Comparison of ENCODE assay signal across 15 mouse cellular contexts in genomic region chr5:112693286-112693849, GRCm38 (mm10).
DNase-seq lines count a peak whose midpoint lies in the region; ATAC-seq and TF ChIP-seq lines count a peak whose summit lies in the region.
"Had no signal": no experiment of that assay in that cellular context is flagged by ENCODE, and none has a peak within 500 bp of the region (broad histone marks: within the 10 kb centered on the region; RNA-seq: fewer than 3 reads in every experiment).

No protein-coding gene starts in this region.

- TF ChIP-seq CTCF in brain, embryonic 14.5 days (IDR thresholded peaks at IDR 0.05; ENCODE audit: borderline replicate concordance, extremely low read depth, insufficient read depth, insufficient read length): no peak
- TF ChIP-seq CTCF in midbrain, postnatal 0 days (IDR thresholded peaks at IDR 0.05): no peak

- DNase-seq in hindbrain, embryonic 14.5 days (ENCODE audit: low spot score): no peak
- no peak for DNase-seq in hindbrain, embryonic 10.5 days (ENCODE audit: low spot score)
- DNase-seq in brain, embryonic 14.5 days (ENCODE audit: low read depth): peak; percentile 73
- DNase-seq in midbrain, postnatal 0 days (ENCODE audit: low spot score): peak; percentile 67
- DNase-seq in urinary bladder, postnatal 36 days (ENCODE audit: low spot score in 2 of 2): no peak
- DNase-seq in urinary bladder, postnatal 4 days (ENCODE audit: low spot score in 2 of 2): no peak
- no peak for DNase-seq in heart, adult 18-20 months
- DNase-seq: cerebellum, adult 18-20 months; heart, postnatal 36 days; kidney, adult 9 months; lung, postnatal 36 days had no signal

- TF ChIP-seq POLR2A in brain, embryonic 14.5 days (IDR thresholded peaks at IDR 0.05; ENCODE audit: borderline replicate concordance, extremely low read depth, insufficient read depth, insufficient read length, poor library complexity, severe bottlenecking): no peak

- WGBS in hindbrain, embryonic 14.5 days: 74% methylated on average over 18 of the region's 18 CpGs
- 86% methylated on average over 18 of the region's 18 CpGs for WGBS in hindbrain, embryonic 10.5 days
- 71% methylated on average over 18 of the region's 18 CpGs for WGBS in hindbrain, embryonic 16.5 days
- 61% methylated on average over 18 of the region's 18 CpGs for whole genome bisulfite sequencing in midbrain, postnatal 0 days

- H3K4me2 ChIP-seq in hindbrain, embryonic 14.5 days (replicated peaks): no peak overlapping the region
- no peak overlapping the region for H3K4me2 ChIP-seq in hindbrain, embryonic 16.5 days (ENCODE audit: low read length)
- H3K4me2 ChIP-seq in midbrain, postnatal 0 days (ENCODE audit: low read depth, low read length, poor library complexity, severe bottlenecking): no peak overlapping the region
- H3K4me2 ChIP-seq: liver, embryonic 12.5 days had no signal

- H3K4me3 ChIP-seq in hindbrain, embryonic 14.5 days (replicated peaks; ENCODE audit: low read length): no peak overlapping the region
- no peak overlapping the region for H3K4me3 ChIP-seq in hindbrain, embryonic 10.5 days
- no peak overlapping the region for H3K4me3 ChIP-seq in hindbrain, embryonic 16.5 days (ENCODE audit: low read length)
- no peak overlapping the region for H3K4me3 ChIP-seq in midbrain, postnatal 0 days (ENCODE audit: low read depth, low read length)
- H3K4me3 ChIP-seq: embryonic facial prominence, embryonic 10.5 days; liver, embryonic 12.5 days; myocyte had no signal

- H3K4me1 ChIP-seq in hindbrain, embryonic 14.5 days (replicated peaks; ENCODE audit: control insufficient read depth, insufficient read depth, low read length): no peaks in the 10 kb centered on the region
- H3K4me1 ChIP-seq in hindbrain, embryonic 10.5 days (replicated peaks): peaks cover 4% of the 10 kb centered on the region
- peaks cover 3% of the 10 kb centered on the region; the same call in 1 of the 2 replicates for H3K4me1 ChIP-seq in hindbrain, embryonic 16.5 days (ENCODE audit: control insufficient read depth, insufficient read depth, low read depth, low read length)
- H3K4me1 ChIP-seq in midbrain, postnatal 0 days (ENCODE audit: insufficient read depth, low read length): no peaks in the 10 kb centered on the region
- H3K4me1 ChIP-seq: liver, embryonic 12.5 days had no signal

- no peaks in the 10 kb centered on the region for H3K36me3 ChIP-seq in hindbrain, embryonic 14.5 days (replicated peaks; ENCODE audit: control insufficient read depth, insufficient read depth)
- H3K36me3 ChIP-seq in hindbrain, embryonic 10.5 days: no peaks in the 10 kb centered on the region
- no peaks in the 10 kb centered on the region for H3K36me3 ChIP-seq in hindbrain, embryonic 16.5 days (ENCODE audit: control insufficient read depth, insufficient read depth, low read length)
- no peaks in the 10 kb centered on the region for H3K36me3 ChIP-seq in midbrain, postnatal 0 days (ENCODE audit: insufficient read depth, low read length)
- H3K36me3 ChIP-seq: embryonic facial prominence, embryonic 10.5 days; liver, embryonic 12.5 days had no signal

- ATAC-seq in hindbrain, embryonic 14.5 days (ENCODE audit: low FRiP score): peak; percentile 57; the same call in 1 of the 2 replicates
- peak; percentile 43; the same call in 1 of the 2 replicates for ATAC-seq in hindbrain, embryonic 16.5 days
- no peak for ATAC-seq in midbrain, postnatal 0 days (ENCODE audit: low FRiP score)
- ATAC-seq: liver, embryonic 12.5 days had no signal

- no peaks in the 10 kb centered on the region for H3K27me3 ChIP-seq in hindbrain, embryonic 14.5 days (ENCODE audit: control insufficient read depth, insufficient read depth, low read length)
- no peaks in the 10 kb centered on the region for H3K27me3 ChIP-seq in hindbrain, embryonic 10.5 days (ENCODE audit: insufficient read depth, poor library complexity, severe bottlenecking)
- H3K27me3 ChIP-seq in hindbrain, embryonic 16.5 days (replicated peaks; ENCODE audit: control insufficient read depth, insufficient read depth, low read length): no peaks in the 10 kb centered on the region
- H3K27me3 ChIP-seq in midbrain, postnatal 0 days (ENCODE audit: insufficient read depth, low read length): no peaks in the 10 kb centered on the region
- H3K27me3 ChIP-seq: liver, embryonic 12.5 days had no signal

- H3K9ac ChIP-seq in hindbrain, embryonic 14.5 days: no peak overlapping the region
- no peak overlapping the region for H3K9ac ChIP-seq in hindbrain, embryonic 16.5 days (ENCODE audit: low read depth, low read length)
- no peak overlapping the region for H3K9ac ChIP-seq in midbrain, postnatal 0 days (replicated peaks; ENCODE audit: low read length, poor library complexity, severe bottlenecking)
- H3K9ac ChIP-seq: liver, embryonic 12.5 days had no signal

- H3K27ac ChIP-seq in hindbrain, embryonic 14.5 days: no peak overlapping the region
- no peak overlapping the region for H3K27ac ChIP-seq in hindbrain, embryonic 10.5 days
- H3K27ac ChIP-seq in hindbrain, embryonic 16.5 days (ENCODE audit: low read depth, low read length): no peak overlapping the region
- no peak overlapping the region for H3K27ac ChIP-seq in midbrain, postnatal 0 days (ENCODE audit: low read depth, low read length)
- H3K27ac ChIP-seq: embryonic facial prominence, embryonic 10.5 days; liver, embryonic 12.5 days had no signal

- no peaks in the 10 kb centered on the region for H3K9me3 ChIP-seq in hindbrain, embryonic 14.5 days (ENCODE audit: control insufficient read depth, low read length)
- H3K9me3 ChIP-seq in hindbrain, embryonic 10.5 days: no peaks in the 10 kb centered on the region
- no peaks in the 10 kb centered on the region for H3K9me3 ChIP-seq in hindbrain, embryonic 16.5 days (ENCODE audit: control insufficient read depth, low read length)
- H3K9me3 ChIP-seq in midbrain, postnatal 0 days (ENCODE audit: low read length): no peaks in the 10 kb centered on the region
- H3K9me3 ChIP-seq: embryonic facial prominence, embryonic 10.5 days; liver, embryonic 12.5 days had no signal

Comparison
In these comparisons a context has a peak if more than half of its experiments do, and no peak if none do; other contexts are left out.
1. DNase-seq: peak in brain, embryonic 14.5 days (single experiment) and midbrain, postnatal 0 days (single experiment); none in hindbrain, embryonic 14.5 days (single experiment), hindbrain, embryonic 10.5 days (single experiment), urinary bladder, postnatal 36 days (0 of 2), urinary bladder, postnatal 4 days (0 of 2) and heart, adult 18-20 months (0 of 2).